Mouse (Mus musculus): ENCODE data around the gene 1700012P22Rik.

DNA sequence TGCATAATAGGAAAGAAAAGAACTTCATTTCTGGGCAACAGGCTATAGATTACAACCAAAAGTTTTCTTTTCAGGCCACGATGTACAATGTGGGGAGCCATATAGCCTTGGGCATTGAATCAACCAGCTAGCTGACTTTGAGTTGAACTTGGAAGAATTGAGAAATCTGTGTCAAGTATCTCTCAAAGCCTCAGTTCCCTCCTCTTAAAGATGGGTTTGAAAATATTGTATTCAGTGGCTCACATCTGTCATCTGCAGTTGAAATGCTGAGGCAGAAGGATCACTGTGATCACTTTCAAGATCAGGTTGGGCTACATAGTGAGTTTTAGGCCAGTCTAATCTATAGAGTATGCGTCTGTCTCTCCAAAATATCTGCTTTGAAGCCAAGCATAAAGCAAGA lies 14.6 kb upstream of the 1700012P22Rik start, which contains the start of gene Gm9944:
- no peak for TF ChIP-seq CTCF (IDR thresholded peaks at IDR 0.05; ENCODE audit: low read depth, low read length)
- TF ChIP-seq GATA1 (IDR thresholded peaks at IDR 0.05; ENCODE audit: borderline replicate concordance, low read length), result no peak
- no peak for TF ChIP-seq GATA2 (IDR thresholded peaks at IDR 0.05; ENCODE audit: borderline replicate concordance, low read depth, low read length)
